Mouse (Mus musculus) intestine, embryonic 14.5 days (tissue): Measurements from ENCODE around the gene Dcaf8. TPM values are rescaled to one million over a fixed set of nuclear protein-coding genes. Genes with fewer than 3 reads are reported as not detected.
A peak's percentile ranks its signal among the peaks of the same experiment; 100 is the strongest.

Experiments
- ATAC-seq: fragments of 200-750 bp; cut with Nextera tagmentation; replicated peaks from 2 replicates; pipeline ENCODE4 v1.8.0; 2017; ENCODE audit warnings: low read depth, moderate number of reproducible peaks, moderate TSS enrichment, moderate library complexity; ENCODE audit not compliant: low FRiP score, low TSS enrichment
- DNase-seq: peaks from one replicate; pipeline ENCODE4 v3.0.0-alpha.2; 2018; ENCODE audit warnings: low spot score
- H3K27ac ChIP-seq: fragments of 300-500 bp; sonication (generic); 2 replicates; pipeline ENCODE4 v1.5.1; 2014; ENCODE audit warnings: low read depth, mild to moderate bottlenecking, control low read depth
- H3K27me3 ChIP-seq: fragments of 300-500 bp; sonication (generic); replicated peaks from 2 replicates; pipeline ENCODE4 v1.6.1; 2014; ENCODE audit warnings: low read length, control low read depth; ENCODE audit not compliant: control insufficient read depth, insufficient read depth
- H3K36me3 ChIP-seq: fragments of 300-500 bp; sonication (generic); 2 replicates; pipeline ENCODE4 v1.6.1; 2014; ENCODE audit warnings: low read length, control low read depth; ENCODE audit not compliant: control insufficient read depth, insufficient read depth
- H3K4me1 ChIP-seq: fragments of 300-500 bp; sonication (generic); replicated peaks from 2 replicates; pipeline ENCODE4 v1.6.1; 2014; ENCODE audit warnings: low read length, control low read depth, mixed read lengths; ENCODE audit not compliant: control insufficient read depth, insufficient read depth
- H3K4me2 ChIP-seq: fragments of 300-500 bp; sonication (generic); 2 replicates; pipeline ENCODE4 v1.6.1; 2014; ENCODE audit warnings: low read length
- H3K4me3 ChIP-seq: fragments of 300-500 bp; sonication (generic); 2 replicates; pipeline ENCODE4 v1.5.1; 2014; ENCODE audit warnings: low read depth, low read length, control low read depth, mixed read lengths
- H3K9ac ChIP-seq: fragments of 300-500 bp; sonication (generic); 2 replicates; pipeline ENCODE4 v1.6.1; 2014; ENCODE audit warnings: mild to moderate bottlenecking, low read length
- H3K9me3 ChIP-seq: fragments of 300-500 bp; sonication (generic); 2 replicates; pipeline ENCODE4 v1.6.1; 2016; ENCODE audit warnings: low read length, control low read depth; ENCODE audit not compliant: control insufficient read depth
- WGBS: fragments of 180-500 bp; shearing (Covaris S2); extraction: QIAGEN DNeasy Blood & Tissue Kit; methylation state at CpG from one replicate; pipeline ENCODE4 v1.1.7; 2014; 5-methylcytosine and 5-hydroxymethylcytosine counted together
- polyA plus RNA-seq: library from polyadenylated mRNA; unstranded; fragments of >200 nt; fragmentation: Nextera tagmentation; extraction: Ambion mirVana; gene quantifications from 2 replicates; pipeline ENCODE4 v1.2.1, GENCODE M21; 2014

The Dcaf8 gene
- polyA plus RNA-seq, 1 experiment from 2014 or later = 102 TPM

- no peaks in the 10 kb centered on the region for H3K27me3 ChIP-seq
- H3K4me1 ChIP-seq = peaks cover 48% of the 10 kb centered on the region
- peak overlapping the region; percentile 75 for H3K27ac ChIP-seq
- 14% methylated on average over 7 of the region's 7 CpGs for WGBS
- H3K4me2 ChIP-seq = peak overlapping the region; percentile 67
- no peaks in the 10 kb centered on the region for H3K9me3 ChIP-seq
- H3K4me3 ChIP-seq = 0 out of 2 replicates have a peak overlapping the region, but pooled peaks have one; percentile 73
- DNase-seq (no peak), ATAC-seq (peak; percentile 16; the same call in 1 of the 2 replicates)
- H3K36me3 ChIP-seq = no peaks in the 10 kb centered on the region
- peak overlapping the region; percentile 79 for H3K9ac ChIP-seq
Measured at GRCm38 (mm10) chr1:172207111-172207584, 59.3 kb downstream of the Dcaf8 start.

DNA sequence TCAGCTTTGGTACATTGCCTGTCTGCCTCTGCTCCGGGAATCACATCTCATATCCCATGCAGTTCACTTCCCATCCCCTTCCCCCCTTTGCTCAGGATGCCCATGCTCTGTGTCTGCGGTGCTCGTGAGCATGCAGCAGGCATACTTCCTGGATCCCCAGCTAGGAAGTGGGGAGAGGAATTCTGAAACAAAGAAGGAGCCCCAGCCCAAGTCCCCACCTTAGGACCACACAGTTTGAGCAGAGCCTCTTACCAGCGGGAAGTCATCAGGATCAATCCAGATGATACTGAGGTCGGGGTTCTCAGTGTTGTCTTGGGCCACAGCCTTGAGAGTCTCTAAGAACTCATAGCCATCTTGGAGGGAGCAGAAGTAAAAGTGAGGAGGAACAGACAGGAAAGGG, 64.9 kb downstream of the Dcaf8 start:
- Histone ChIP-seq H3K4me1 (peaks cover 10% of the 10 kb centered on the region; the same call in 1 of the 2 replicates), H3K9me3 (no peaks in the 10 kb centered on the region), H3K36me3 (no peaks in the 10 kb centered on the region), H3K27ac (no peak overlapping the region), H3K9ac (no peak overlapping the region), H3K4me3 (no peak overlapping the region), H3K4me2 (no peak overlapping the region), H3K27me3 (no peaks in the 10 kb centered on the region)
- ATAC-seq (no peak), DNase-seq (no peak)
- 32% methylated on average over 5 of the region's 5 CpGs for WGBS

DNA sequence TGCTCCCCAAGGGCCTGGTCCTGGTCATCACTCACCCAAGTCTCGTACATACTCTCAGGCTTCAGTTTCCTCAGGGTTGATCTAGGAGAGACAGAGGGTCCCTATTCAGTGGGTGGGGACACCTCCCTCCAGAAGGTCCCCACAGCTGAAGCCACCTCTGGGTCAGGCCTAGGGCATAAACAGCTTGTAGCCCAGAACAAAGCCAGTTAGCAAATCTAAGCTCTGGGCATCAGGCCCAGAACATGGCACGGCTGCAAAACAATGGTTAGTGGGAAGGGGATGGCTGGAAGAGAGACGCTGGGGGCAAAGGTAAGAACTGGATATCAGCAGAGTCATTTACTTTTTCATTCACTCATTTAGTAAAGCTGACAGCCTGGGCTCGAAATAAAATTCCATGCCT, 65.9 kb downstream of the Dcaf8 start:
- Histone ChIP-seq H3K27me3 (no peaks in the 10 kb centered on the region), H3K9me3 (no peaks in the 10 kb centered on the region), H3K27ac (no peak overlapping the region), H3K4me2 (no peak overlapping the region), H3K36me3 (no peaks in the 10 kb centered on the region), H3K4me3 (no peak overlapping the region), H3K9ac (no peak overlapping the region), H3K4me1 (peaks cover 12% of the 10 kb centered on the region; the same call in 1 of the 2 replicates)
- no peak for ATAC-seq
- 76% methylated on average over 4 of the region's 4 CpGs for WGBS
- no peak for DNase-seq

DNA sequence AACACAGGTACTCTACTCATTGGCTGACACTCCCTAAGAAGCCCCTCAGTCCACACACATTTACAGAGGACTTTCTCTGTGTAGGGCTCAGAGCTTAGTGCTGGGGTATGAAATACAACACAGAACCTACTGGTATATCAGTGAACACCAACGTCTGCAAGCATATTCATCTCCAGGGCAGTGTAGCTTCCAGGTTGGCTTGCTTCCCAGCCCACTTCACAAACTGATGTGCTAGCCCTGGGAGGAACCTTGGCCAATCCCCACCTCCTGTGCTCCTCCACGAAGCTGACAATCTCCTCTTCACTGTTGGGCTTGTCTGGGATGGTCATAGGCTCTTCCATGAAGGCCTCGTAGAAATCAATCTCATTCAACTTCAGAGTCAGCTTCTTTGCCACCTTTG, 66.9 kb downstream of the Dcaf8 start:
- Histone ChIP-seq H3K9ac (no peak overlapping the region), H3K9me3 (no peaks in the 10 kb centered on the region), H3K4me3 (no peak overlapping the region), H3K4me1 (peaks cover 20% of the 10 kb centered on the region), H3K27ac (no peak overlapping the region), H3K36me3 (no peaks in the 10 kb centered on the region), H3K4me2 (no peak overlapping the region), H3K27me3 (no peaks in the 10 kb centered on the region)
- ATAC-seq (no peak), DNase-seq (no peak)
- WGBS = 55% methylated on average over 3 of the region's 3 CpGs

DNA sequence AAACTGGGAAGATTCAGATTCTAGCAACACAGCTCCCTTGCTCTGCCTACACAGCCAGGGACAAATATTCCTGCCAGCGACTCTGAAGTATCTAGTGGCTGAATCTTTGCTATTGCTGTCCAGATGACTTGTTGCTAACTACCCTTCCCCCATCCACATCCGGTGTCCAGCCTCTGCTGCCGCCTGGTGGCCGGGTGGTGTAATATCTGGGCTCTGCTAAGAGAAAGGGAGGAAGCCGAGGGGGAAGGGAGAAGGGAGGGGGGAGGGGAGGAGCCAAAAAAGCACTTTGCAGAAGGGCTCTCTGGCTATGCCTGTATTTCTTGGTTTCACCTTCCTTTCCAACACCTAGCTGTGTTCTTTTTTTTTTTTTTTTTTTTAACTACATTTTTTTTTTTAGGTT, 69.3 kb downstream of the Dcaf8 start:
- no peak overlapping the region for H3K4me3 ChIP-seq
- H3K27me3 ChIP-seq = no peaks in the 10 kb centered on the region
- peaks cover 43% of the 10 kb centered on the region for H3K4me1 ChIP-seq
- no peaks in the 10 kb centered on the region for H3K36me3 ChIP-seq
- peak; percentile 98 for DNase-seq
- WGBS = 0% methylated on average over 5 of the region's 5 CpGs
- H3K4me2 ChIP-seq = peak overlapping the region; percentile 40
- peak; percentile 56; the same call in 1 of the 2 replicates for ATAC-seq
- H3K9ac ChIP-seq = no peak overlapping the region
- peak overlapping the region; percentile 74 for H3K27ac ChIP-seq
- no peaks in the 10 kb centered on the region for H3K9me3 ChIP-seq

GRCm38 (mm10) chr1:172218164-172218910, 70.5 kb downstream of the Dcaf8 start:
- ATAC-seq = no peak
- Histone ChIP-seq H3K36me3 (no peaks in the 10 kb centered on the region), H3K9me3 (no peaks in the 10 kb centered on the region), H3K27me3 (no peaks in the 10 kb centered on the region), H3K27ac (no peak overlapping the region), H3K9ac (no peak overlapping the region), H3K4me3 (no peak overlapping the region), H3K4me2 (no peak overlapping the region), H3K4me1 (peaks cover 39% of the 10 kb centered on the region)
- WGBS = 60% methylated on average over 15 of the region's 15 CpGs
- DNase-seq = no peak

GRCm38 (mm10) chr1:172219451-172220406, 71.8 kb downstream of the Dcaf8 start, which contains the start of gene Casq1:
Casq1 (minus strand) TSS chr1:172219868.
- Histone ChIP-seq H3K9ac (no peak within 1 kb of the TSS), H3K4me1 (peaks cover 39% of the 10 kb centered on the region), H3K27me3 (no peaks in the 10 kb centered on the region), H3K27ac (peak within 1 kb of the TSS; percentile 58), H3K9me3 (no peaks in the 10 kb centered on the region), H3K36me3 (no peaks in the 10 kb centered on the region), H3K4me3 (no peak within 1 kb of the TSS), H3K4me2 (no peak within 1 kb of the TSS; the same call in 1 of the 2 replicates)
- ATAC-seq (no peak), DNase-seq (no peak)
- WGBS = 81% methylated on average over 19 of the region's 19 CpGs

DNA sequence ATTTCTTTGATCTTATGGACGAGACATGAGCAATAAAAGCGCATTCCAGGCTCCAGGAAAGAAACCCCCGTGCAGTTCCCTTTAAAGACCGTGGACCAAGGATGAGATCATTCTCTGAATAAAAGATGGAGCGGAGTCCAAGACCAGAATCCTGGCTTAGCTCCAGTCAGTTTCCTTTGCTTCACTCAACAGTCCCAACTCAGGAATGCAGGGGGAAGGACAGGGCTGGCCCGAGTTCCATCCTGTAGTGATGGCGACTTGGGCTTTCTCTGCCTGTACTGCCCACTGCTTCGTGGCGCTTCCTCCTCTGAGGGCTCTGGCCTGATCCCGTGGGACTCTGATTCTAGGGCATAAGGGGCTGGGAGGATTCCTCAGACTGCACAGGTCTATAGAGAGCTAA, 72.5 kb downstream of the Dcaf8 start:
- ATAC-seq (peak; percentile 42), DNase-seq (peak; percentile 60)
- Histone ChIP-seq H3K4me1 (peaks cover 39% of the 10 kb centered on the region), H3K4me3 (no peak overlapping the region), H3K9me3 (no peaks in the 10 kb centered on the region), H3K36me3 (no peaks in the 10 kb centered on the region), H3K9ac (no peak overlapping the region), H3K27ac (peak overlapping the region; percentile 58), H3K27me3 (no peaks in the 10 kb centered on the region), H3K4me2 (no peak overlapping the region; the same call in 1 of the 2 replicates)
- WGBS = 32% methylated on average over 10 of the region's 10 CpGs
